Mouse (Mus musculus) heart, postnatal 0 days (tissue): Measurements from ENCODE around the gene Trcg1. TPM values are rescaled to one million over a fixed set of nuclear protein-coding genes. Genes with fewer than 3 reads are reported as not detected.

Experiments
- ATAC-seq: fragments of 200-750 bp; cut with Nextera tagmentation; 2 replicates; pipeline ENCODE4 v1.8.0; 2017; ENCODE audit warnings: low read depth, moderate number of reproducible peaks, moderate library complexity; ENCODE audit not compliant: insufficient read depth
- DNase-seq: peaks from one replicate; pipeline ENCODE4 v3.0.0-alpha.2; 2016; ENCODE audit warnings: low spot score
- H3K27ac ChIP-seq: fragments of 300-500 bp; sonication (generic); 2 replicates; pipeline ENCODE4 v1.5.1; 2014; ENCODE audit warnings: low read depth, mild to moderate bottlenecking
- H3K27me3 ChIP-seq: fragments of 300-500 bp; sonication (generic); 2 replicates; pipeline ENCODE4 v1.6.1; 2014; ENCODE audit warnings: low read length, mixed read lengths; ENCODE audit not compliant: control insufficient read depth, insufficient read depth
- H3K36me3 ChIP-seq: fragments of 300-500 bp; sonication (generic); replicated peaks from 2 replicates; pipeline ENCODE4 v1.6.1; 2014; ENCODE audit warnings: low read length, mixed read lengths; ENCODE audit not compliant: control insufficient read depth, insufficient read depth
- H3K4me1 ChIP-seq: fragments of 300-500 bp; sonication (generic); 2 replicates; pipeline ENCODE4 v1.6.1; 2014; ENCODE audit warnings: antibody characterized with exemption; ENCODE audit not compliant: control insufficient read depth, insufficient read depth
- H3K4me2 ChIP-seq: fragments of 300-500 bp; sonication (generic); 2 replicates; pipeline ENCODE4 v1.6.1; 2014; ENCODE audit warnings: low read depth, mild to moderate bottlenecking, low read length, moderate library complexity
- H3K4me3 ChIP-seq: fragments of 300-500 bp; sonication (generic); 2 replicates; pipeline ENCODE4 v1.5.1; 2014; ENCODE audit warnings: low read depth, low read length
- H3K9ac ChIP-seq: fragments of 300-500 bp; sonication (generic); replicated peaks from 2 replicates; pipeline ENCODE4 v1.6.1; 2014; ENCODE audit warnings: low read depth, low read length, mixed read lengths
- H3K9me3 ChIP-seq: fragments of 300-500 bp; sonication (generic); replicated peaks from 2 replicates; pipeline ENCODE4 v1.6.1; 2016; ENCODE audit warnings: low read length; ENCODE audit not compliant: control insufficient read depth
- CTCF ChIP-seq: IDR thresholded peaks from 2 replicates; pipeline ENCODE4 v1.5.1; 2016; ENCODE audit warnings: antibody characterized with exemption, control low read depth, low read depth
- EP300 ChIP-seq: IDR thresholded peaks from 2 replicates; pipeline ENCODE4 v1.6.1; 2016; ENCODE audit warnings: antibody characterized with exemption, low read depth
- WGBS: fragments of 180-500 bp; shearing (Covaris S2); extraction: QIAGEN DNeasy Blood & Tissue Kit; methylation state at CpG from one replicate; pipeline ENCODE4 v1.1.7; 2014; 5-methylcytosine and 5-hydroxymethylcytosine counted together
- polyA plus RNA-seq: library from polyadenylated mRNA; unstranded; fragments of >200 nt; fragmentation: Nextera tagmentation; extraction: Ambion mirVana; gene quantifications from 2 replicates; pipeline ENCODE4 v1.2.1, GENCODE M21; 2015
- total RNA-seq: library from RNA; depleted of rRNA; stranded (reverse); fragments of >200 nt; gene quantifications from 2 replicates; pipeline ENCODE4 v1.2.3, GENCODE M21; 2014; ENCODE audit warnings: low replicate concordance

Gene Trcg1
- total and polyA plus RNA-seq, 2 experiments from 2014 or later = not detected

GRCm38 (mm10) chr9:57271837-57272562, 35.6 kb downstream of the Trcg1 start:
- no peaks in the 10 kb centered on the region for H3K36me3 ChIP-seq
- TF ChIP-seq EP300 (no peak), CTCF (no peak)
- 0 out of 2 replicates have a peak, but pooled peaks cover 4% of the 10 kb centered on the region for H3K4me1 ChIP-seq
- no peak overlapping the region for H3K27ac ChIP-seq
- no peak overlapping the region for H3K4me2 ChIP-seq
- ATAC-seq (no peak), DNase-seq (no peak)
- H3K9me3 ChIP-seq = no peaks in the 10 kb centered on the region
- no peak overlapping the region for H3K4me3 ChIP-seq
- WGBS = 65% methylated on average over 9 of the region's 9 CpGs
- no peak overlapping the region for H3K9ac ChIP-seq
- no peaks in the 10 kb centered on the region for H3K27me3 ChIP-seq

- Histone ChIP-seq H3K4me3 (no peak overlapping the region), H3K36me3 (no peaks in the 10 kb centered on the region), H3K9me3 (no peaks in the 10 kb centered on the region), H3K4me2 (no peak overlapping the region), H3K27ac (no peak overlapping the region), H3K9ac (no peak overlapping the region), H3K4me1 (0 out of 2 replicates have a peak, but pooled peaks cover 4% of the 10 kb centered on the region), H3K27me3 (no peaks in the 10 kb centered on the region)
- WGBS = 41% methylated on average over 8 of the region's 8 CpGs
- ATAC-seq = no peak
- no peak for DNase-seq
- TF ChIP-seq EP300 (no peak), CTCF (no peak)
These were observed 36.8 kb downstream of the Trcg1 start for GRCm38 (mm10) chr9:57272902-57273804.

DNA sequence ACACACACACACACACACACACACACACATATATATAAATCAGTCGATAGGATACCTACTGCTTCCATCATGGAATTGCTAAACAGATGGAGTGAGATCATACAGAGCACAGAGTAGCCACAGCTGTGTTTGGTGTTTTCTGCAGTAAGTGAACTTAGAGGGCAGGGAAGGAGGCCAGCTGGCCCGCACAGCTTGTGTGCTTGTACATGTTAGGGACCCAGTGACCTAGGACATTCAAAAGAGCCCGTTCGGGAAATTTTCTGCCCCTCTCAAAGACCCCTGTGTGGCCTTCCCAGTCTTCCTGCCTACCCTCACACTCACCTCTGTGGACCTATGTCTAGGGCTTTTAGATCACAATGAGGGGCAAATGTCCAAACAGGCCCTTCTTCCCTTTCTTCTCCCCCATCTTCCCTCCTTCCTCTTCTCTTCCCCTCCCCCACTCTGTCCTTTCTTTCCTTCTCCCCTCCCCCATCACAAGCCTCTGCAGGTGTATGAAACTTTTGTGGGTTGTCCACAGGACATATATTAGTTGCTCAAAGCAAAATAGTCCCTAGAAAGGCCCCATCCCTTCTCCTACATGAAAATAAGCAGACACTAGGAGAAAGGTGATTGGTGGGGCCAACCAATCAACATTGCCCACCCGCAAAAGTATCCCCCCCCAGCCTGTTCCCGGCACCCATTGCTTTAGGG, 37.6 kb downstream of the Trcg1 start:
- H3K4me2 ChIP-seq = no peak overlapping the region
- no peak for TF ChIP-seq CTCF
- TF ChIP-seq EP300 = no peak
- H3K9ac ChIP-seq = no peak overlapping the region
- H3K9me3 ChIP-seq = no peaks in the 10 kb centered on the region
- H3K4me1 ChIP-seq = 0 out of 2 replicates have a peak, but pooled peaks cover 4% of the 10 kb centered on the region
- no peaks in the 10 kb centered on the region for H3K27me3 ChIP-seq
- no peak overlapping the region for H3K4me3 ChIP-seq
- ATAC-seq = no peak
- no peaks in the 10 kb centered on the region for H3K36me3 ChIP-seq
- WGBS = 47% methylated on average over 6 of the region's 6 CpGs
- H3K27ac ChIP-seq = no peak overlapping the region
- DNase-seq = no peak

DNA sequence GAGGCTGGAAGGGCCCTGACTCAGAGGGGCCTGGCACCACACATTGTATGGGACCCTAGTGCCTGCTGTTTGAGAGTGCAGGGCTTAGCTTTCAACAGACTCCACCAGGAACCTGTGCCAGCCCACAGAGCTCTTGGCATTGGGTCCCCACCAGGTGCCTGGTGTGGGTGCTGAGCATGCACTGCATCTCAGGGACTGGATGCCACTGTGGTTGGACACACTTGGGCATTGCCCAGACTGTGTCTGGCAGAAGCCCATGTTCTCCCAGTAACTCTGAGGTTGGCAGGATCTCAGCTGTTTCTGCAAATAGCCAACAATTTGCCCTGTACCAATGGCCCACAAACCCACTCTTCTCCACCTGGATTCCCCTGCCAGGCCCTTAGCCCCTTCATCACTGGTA, 40.0 kb downstream of the Trcg1 start:
- Histone ChIP-seq H3K36me3 (no peaks in the 10 kb centered on the region), H3K27ac (no peak overlapping the region), H3K4me2 (no peak overlapping the region), H3K9ac (no peak overlapping the region), H3K9me3 (no peaks in the 10 kb centered on the region), H3K4me3 (no peak overlapping the region), H3K27me3 (no peaks in the 10 kb centered on the region), H3K4me1 (0 out of 2 replicates have a peak, but pooled peaks cover 8% of the 10 kb centered on the region)
- no peak for ATAC-seq
- no peak for DNase-seq
- TF ChIP-seq CTCF = no peak
- TF ChIP-seq EP300 = no peak

DNA sequence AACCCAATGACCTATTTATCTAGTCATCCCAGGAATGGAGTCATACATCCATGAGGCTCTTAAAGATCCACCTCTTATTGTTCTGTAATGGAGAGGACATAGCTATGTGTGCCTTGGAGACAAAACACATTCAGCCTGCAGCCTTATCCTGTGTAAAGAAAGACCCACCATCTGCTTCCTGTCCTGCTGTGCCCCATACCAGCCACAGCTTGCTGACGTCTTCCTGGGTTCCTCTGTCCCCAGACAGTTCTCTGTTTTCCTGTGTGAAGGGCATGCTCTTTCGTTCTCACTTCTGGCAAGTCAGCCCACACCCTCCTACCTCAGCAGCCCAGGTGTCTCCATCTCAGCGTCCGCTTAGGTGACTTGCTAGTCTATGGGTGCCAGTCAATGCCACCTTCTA, 41.9 kb downstream of the Trcg1 start:
- no peaks in the 10 kb centered on the region for H3K36me3 ChIP-seq
- H3K4me1 ChIP-seq = 0 out of 2 replicates have a peak, but pooled peaks cover 4% of the 10 kb centered on the region
- TF ChIP-seq EP300 (no peak), CTCF (no peak)
- no peak overlapping the region for H3K9ac ChIP-seq
- H3K27ac ChIP-seq = peak overlapping the region; percentile 28; the same call in 1 of the 2 replicates
- H3K4me2 ChIP-seq = no peak overlapping the region
- peak; percentile 39; the same call in 1 of the 2 replicates for ATAC-seq
- WGBS = 37% methylated on average over 4 of the region's 4 CpGs
- H3K4me3 ChIP-seq = no peak overlapping the region
- no peaks in the 10 kb centered on the region for H3K27me3 ChIP-seq
- H3K9me3 ChIP-seq = no peaks in the 10 kb centered on the region
- DNase-seq = no peak
